Mouse (Mus musculus): ENCODE measurements at regions not wholly inside any gene's neighbourhood (a gene's known extent, or its start where the extent isn't known, plus 50 kb on each side); places are given as distances from the start of the nearest gene placed in this dataset.
A peak's percentile ranks its signal among the peaks of the same experiment; 100 is the strongest.

DNA sequence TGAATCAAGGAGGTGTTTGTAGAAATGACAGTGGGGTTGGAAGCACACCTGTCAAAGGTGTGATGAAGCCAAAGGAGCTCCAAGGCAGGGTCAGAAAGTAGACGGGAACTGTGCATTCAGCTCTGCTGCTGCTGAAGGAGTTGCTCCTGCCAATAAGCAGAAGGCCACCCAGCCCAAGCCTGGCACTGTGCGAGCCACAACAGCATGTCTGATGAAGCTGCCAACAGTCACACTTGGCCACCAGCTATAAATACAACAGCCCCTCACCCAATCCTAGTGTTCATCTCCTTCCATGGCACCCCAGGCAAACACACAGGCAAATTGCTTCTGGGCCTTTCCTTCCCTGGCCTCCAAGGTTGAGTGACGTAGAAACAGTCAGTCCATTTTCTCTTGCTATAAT lies 125.0 kb downstream of the Srek1 start:
- Histone ChIP-seq H3K79me2 (ENCODE audit: control insufficient read depth, insufficient read depth) (no peaks in the 10 kb centered on the region), H3ac (ENCODE audit: control insufficient read depth, insufficient read length, low read depth) (no peak overlapping the region)
- TF ChIP-seq FOSL1 (IDR thresholded peaks at IDR 0.05; ENCODE audit: insufficient read depth, low read length, poor library complexity, severe bottlenecking) (no peak), MAX (IDR thresholded peaks at IDR 0.05) (no peak), USF1 (IDR thresholded peaks at IDR 0.05; ENCODE audit: low read depth) (no peak), CEBPB (IDR thresholded peaks at IDR 0.05; ENCODE audit: low read depth) (no peak), MYOG (IDR thresholded peaks at IDR 0.05; ENCODE audit: control insufficient read depth, extremely low read depth, insufficient read length) (no peak), CTCF (IDR thresholded peaks at IDR 0.05; ENCODE audit: control insufficient read depth, insufficient read depth, insufficient read length) (no peak)

GRCm38 (mm10) chr13:103648016-103648415 lies 126.4 kb downstream of the Srek1 start:
- H3K4me3 ChIP-seq (ENCODE audit: insufficient read depth, poor library complexity, severe bottlenecking), result no peak overlapping the region
- no peaks in the 10 kb centered on the region for H3K79me3 ChIP-seq (ENCODE audit: low read depth)
- no peaks in the 10 kb centered on the region for H3K79me2 ChIP-seq (ENCODE audit: control insufficient read depth, insufficient read depth)
- H3K27me3 ChIP-seq (ENCODE audit: control insufficient read depth, insufficient read depth, insufficient read length), result no peaks in the 10 kb centered on the region
- H3K36me3 ChIP-seq (ENCODE audit: control insufficient read depth, insufficient read depth), result no peaks in the 10 kb centered on the region
- H3ac ChIP-seq (ENCODE audit: control insufficient read depth, insufficient read length, low read depth), result no peak overlapping the region
- TF ChIP-seq CTCF (IDR thresholded peaks at IDR 0.05; ENCODE audit: control insufficient read depth, insufficient read depth, insufficient read length), result no peak
- no peak for TF ChIP-seq USF1 (IDR thresholded peaks at IDR 0.05; ENCODE audit: low read depth)
- no peak for TF ChIP-seq MYOG (IDR thresholded peaks at IDR 0.05; ENCODE audit: control insufficient read depth, extremely low read depth, insufficient read length)
- no peak for TF ChIP-seq MAX (IDR thresholded peaks at IDR 0.05)

More for the DNA sequence above, 125.0 kb downstream of the Srek1 start:
- H3K79me3 ChIP-seq (ENCODE audit: low read depth), result no peaks in the 10 kb centered on the region
- no peaks in the 10 kb centered on the region for H3K36me3 ChIP-seq (ENCODE audit: control insufficient read depth, insufficient read depth)
- H3K27me3 ChIP-seq (ENCODE audit: control insufficient read depth, insufficient read depth, insufficient read length), result no peaks in the 10 kb centered on the region
- H3K4me3 ChIP-seq (ENCODE audit: insufficient read depth, poor library complexity, severe bottlenecking), result no peak overlapping the region

- H3K27me3 ChIP-seq (ENCODE audit: control insufficient read depth, insufficient read depth, insufficient read length), result no peaks in the 10 kb centered on the region
These were observed 128.4 kb downstream of the Srek1 start for GRCm38 (mm10) chr13:103646035-103646434.

GRCm38 (mm10) chr13:103643993-103644722 lies 130.2 kb downstream of the Srek1 start:
- H3K4me3 ChIP-seq (ENCODE audit: insufficient read depth, poor library complexity, severe bottlenecking), result no peak overlapping the region
- TF ChIP-seq USF1 (IDR thresholded peaks at IDR 0.05; ENCODE audit: low read depth) (no peak), CEBPB (IDR thresholded peaks at IDR 0.05; ENCODE audit: low read depth) (no peak), CTCF (IDR thresholded peaks at IDR 0.05; ENCODE audit: control insufficient read depth, insufficient read depth, insufficient read length) (no peak), MAX (IDR thresholded peaks at IDR 0.05) (no peak), MYOD1 (IDR thresholded peaks at IDR 0.05; ENCODE audit: control insufficient read depth, insufficient read length, low read depth) (no peak), FOSL1 (IDR thresholded peaks at IDR 0.05; ENCODE audit: insufficient read depth, low read length, poor library complexity, severe bottlenecking) (no peak), MYOG (IDR thresholded peaks at IDR 0.05; ENCODE audit: control insufficient read depth, extremely low read depth, insufficient read length) (no peak)
- H3K79me2 ChIP-seq (ENCODE audit: control insufficient read depth, insufficient read depth), result no peaks in the 10 kb centered on the region
- no peaks in the 10 kb centered on the region for H3K79me3 ChIP-seq (ENCODE audit: low read depth)
- H3K27me3 ChIP-seq (ENCODE audit: control insufficient read depth, insufficient read depth, insufficient read length), result no peaks in the 10 kb centered on the region
- no peak overlapping the region for H3ac ChIP-seq (ENCODE audit: control insufficient read depth, insufficient read length, low read depth)
- H3K36me3 ChIP-seq (ENCODE audit: control insufficient read depth, insufficient read depth), result no peaks in the 10 kb centered on the region

More at GRCm38 (mm10) chr13:103646035-103646434, 128.4 kb downstream of the Srek1 start:
- no peaks in the 10 kb centered on the region for H3K36me3 ChIP-seq (ENCODE audit: control insufficient read depth, insufficient read depth)
- TF ChIP-seq USF1 (IDR thresholded peaks at IDR 0.05; ENCODE audit: low read depth) (no peak), MAX (IDR thresholded peaks at IDR 0.05) (no peak), MYOD1 (IDR thresholded peaks at IDR 0.05; ENCODE audit: control insufficient read depth, insufficient read length, low read depth) (no peak), CTCF (IDR thresholded peaks at IDR 0.05; ENCODE audit: control insufficient read depth, insufficient read depth, insufficient read length) (peak; percentile 24)
- H3ac ChIP-seq (ENCODE audit: control insufficient read depth, insufficient read length, low read depth), result no peak overlapping the region
- H3K79me2 ChIP-seq (ENCODE audit: control insufficient read depth, insufficient read depth), result no peaks in the 10 kb centered on the region
- H3K79me3 ChIP-seq (ENCODE audit: low read depth), result no peaks in the 10 kb centered on the region
- H3K4me3 ChIP-seq (ENCODE audit: insufficient read depth, poor library complexity, severe bottlenecking), result no peak overlapping the region

DNA sequence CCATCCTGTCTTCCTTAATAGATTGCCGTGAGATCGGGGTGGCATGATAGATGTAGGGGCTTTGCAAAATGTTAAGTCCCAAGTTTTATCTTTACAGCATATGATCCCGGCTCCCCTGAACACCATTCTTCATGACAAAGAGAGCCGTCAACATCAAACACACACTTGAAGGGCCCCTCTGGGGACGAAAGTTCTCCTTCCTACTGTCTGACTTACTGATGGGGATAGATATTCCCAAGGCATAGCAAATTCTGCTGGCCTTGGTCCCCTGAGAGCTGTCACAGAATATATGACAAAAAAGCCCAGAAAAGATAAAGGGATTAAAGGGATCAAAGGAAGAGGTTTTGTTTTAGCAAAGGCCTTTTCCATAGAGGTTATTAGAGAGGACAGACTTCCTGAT lies 130.9 kb downstream of the Srek1 start:
- H3K79me2 ChIP-seq (ENCODE audit: control insufficient read depth, insufficient read depth), result no peaks in the 10 kb centered on the region
- H3K79me3 ChIP-seq (ENCODE audit: low read depth), result no peaks in the 10 kb centered on the region
- no peaks in the 10 kb centered on the region for H3K27me3 ChIP-seq (ENCODE audit: control insufficient read depth, insufficient read depth, insufficient read length)
- H3ac ChIP-seq (ENCODE audit: control insufficient read depth, insufficient read length, low read depth), result no peak overlapping the region
- TF ChIP-seq MYOD1 (IDR thresholded peaks at IDR 0.05; ENCODE audit: control insufficient read depth, insufficient read length, low read depth) (no peak), CEBPB (IDR thresholded peaks at IDR 0.05; ENCODE audit: low read depth) (no peak), FOSL1 (IDR thresholded peaks at IDR 0.05; ENCODE audit: insufficient read depth, low read length, poor library complexity, severe bottlenecking) (no peak), MAX (IDR thresholded peaks at IDR 0.05) (no peak), MYOG (IDR thresholded peaks at IDR 0.05; ENCODE audit: control insufficient read depth, extremely low read depth, insufficient read length) (no peak), USF1 (IDR thresholded peaks at IDR 0.05; ENCODE audit: low read depth) (no peak), CTCF (IDR thresholded peaks at IDR 0.05; ENCODE audit: control insufficient read depth, insufficient read depth, insufficient read length) (no peak)
- H3K4me3 ChIP-seq (ENCODE audit: insufficient read depth, poor library complexity, severe bottlenecking), result no peak overlapping the region
- no peaks in the 10 kb centered on the region for H3K36me3 ChIP-seq (ENCODE audit: control insufficient read depth, insufficient read depth)
